Mouse (Mus musculus): ENCODE measurements around the gene Vmn1r231. TPM values are rescaled to one million over a fixed set of nuclear protein-coding genes. Genes with fewer than 3 reads are reported as not detected.

Gene Vmn1r231
- polyA plus RNA-seq (2012; ENCODE audit: insufficient read depth, insufficient read length, missing spikeins), result not detected in 2 replicates

DNA sequence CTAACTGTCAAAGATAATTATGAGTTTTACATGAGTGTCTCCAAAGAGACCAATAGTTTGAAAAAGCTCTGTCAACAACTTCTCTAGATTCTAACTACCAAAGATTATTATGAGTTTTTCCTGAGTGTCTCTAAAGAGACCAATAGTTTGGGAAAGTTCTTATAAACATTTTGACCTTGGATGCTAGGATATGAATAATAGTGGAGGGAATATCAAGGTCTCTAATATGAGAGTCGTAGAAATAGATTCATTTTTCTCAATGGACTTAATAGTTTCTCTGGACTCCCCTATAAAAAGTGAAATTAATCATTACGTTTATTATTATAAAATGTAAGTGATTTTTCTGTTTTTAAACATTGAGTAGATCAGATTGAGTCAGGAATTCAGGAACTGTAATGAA, at the start of gene Vmn1r231:
Gene Vmn1r231 (minus strand): TSS at position 101 of the 400 bp plus-strand sequence.
- Histone ChIP-seq H3K4me1 (ENCODE audit: control insufficient read depth, insufficient read depth, low read length) (no peaks in the 10 kb centered on the region), H3K4me3 (ENCODE audit: insufficient read depth, low read length) (no peak within 1 kb of the TSS), H3K27ac (ENCODE audit: insufficient read depth, low read depth, low read length) (no peak within 1 kb of the TSS)
- TF ChIP-seq CTCF (IDR thresholded peaks at IDR 0.05; ENCODE audit: low read depth, low read length), result no peak
- no peak for TF ChIP-seq POLR2A (IDR thresholded peaks at IDR 0.05; ENCODE audit: borderline replicate concordance, low read depth, low read length)

DNA sequence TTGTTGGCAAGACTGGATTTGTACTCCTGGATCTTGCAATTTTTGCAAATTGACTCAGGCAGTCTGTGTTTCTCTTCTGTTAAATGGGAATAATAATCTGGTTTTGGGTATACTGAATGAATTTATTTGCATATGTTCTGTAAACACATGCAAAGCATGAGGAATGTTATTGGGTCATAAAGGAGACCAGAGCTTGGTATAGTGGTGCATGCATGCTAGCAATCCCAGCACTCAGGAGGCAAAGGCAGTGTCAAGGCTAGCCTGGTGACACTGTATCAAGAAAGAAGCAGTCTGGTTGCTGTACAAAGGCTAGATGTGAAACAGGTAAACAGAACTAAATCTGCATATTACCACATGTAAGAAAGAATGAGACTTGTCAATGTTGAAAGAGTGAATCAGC, 41.7 kb upstream of the Vmn1r231 start:
- no peak overlapping the region for H3K27ac ChIP-seq (ENCODE audit: insufficient read depth, low read depth, low read length)
- H3K4me1 ChIP-seq (ENCODE audit: control insufficient read depth, insufficient read depth, low read length), result peaks cover 42% of the 10 kb centered on the region
- TF ChIP-seq CTCF (IDR thresholded peaks at IDR 0.05; ENCODE audit: low read depth, low read length) (no peak), POLR2A (IDR thresholded peaks at IDR 0.05; ENCODE audit: borderline replicate concordance, low read depth, low read length) (no peak)
- H3K4me3 ChIP-seq (ENCODE audit: insufficient read depth, low read length), result peak overlapping the region; percentile 85

DNA sequence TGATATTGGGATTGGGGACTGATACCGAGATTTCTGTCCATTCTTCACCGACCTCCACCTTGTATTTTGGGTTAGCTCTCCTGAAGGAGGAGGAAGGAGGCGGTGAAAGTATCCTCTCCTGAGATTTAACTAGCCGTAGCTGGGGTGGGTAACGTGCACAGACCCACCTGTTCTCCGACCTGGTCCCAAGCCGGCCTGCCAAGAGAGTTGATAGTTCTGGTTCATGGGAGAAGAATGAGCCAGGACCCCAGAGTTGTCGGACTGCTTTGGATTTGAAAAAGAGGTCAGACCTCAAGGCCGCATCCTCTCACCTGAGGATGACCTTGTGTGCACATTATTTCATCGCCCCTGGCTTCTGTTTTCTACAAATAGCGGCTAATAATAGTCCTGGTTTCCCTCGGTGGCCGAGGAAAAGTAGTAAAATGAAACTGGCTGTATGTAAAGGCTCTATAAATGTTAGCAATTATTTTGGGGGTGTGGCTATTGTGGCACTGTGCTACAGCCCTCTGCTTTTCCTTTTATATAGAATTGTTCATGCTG, 41.2 kb upstream of the Vmn1r231 start:
- peak overlapping the region; percentile 91 for H3K27ac ChIP-seq (ENCODE audit: insufficient read depth, low read depth, low read length)
- TF ChIP-seq CTCF (IDR thresholded peaks at IDR 0.05; ENCODE audit: low read depth, low read length) (no peak), POLR2A (IDR thresholded peaks at IDR 0.05; ENCODE audit: borderline replicate concordance, low read depth, low read length) (no peak)
- H3K4me3 ChIP-seq (ENCODE audit: insufficient read depth, low read length), result peak overlapping the region; percentile 85
- peaks cover 40% of the 10 kb centered on the region for H3K4me1 ChIP-seq (ENCODE audit: control insufficient read depth, insufficient read depth, low read length)

DNA sequence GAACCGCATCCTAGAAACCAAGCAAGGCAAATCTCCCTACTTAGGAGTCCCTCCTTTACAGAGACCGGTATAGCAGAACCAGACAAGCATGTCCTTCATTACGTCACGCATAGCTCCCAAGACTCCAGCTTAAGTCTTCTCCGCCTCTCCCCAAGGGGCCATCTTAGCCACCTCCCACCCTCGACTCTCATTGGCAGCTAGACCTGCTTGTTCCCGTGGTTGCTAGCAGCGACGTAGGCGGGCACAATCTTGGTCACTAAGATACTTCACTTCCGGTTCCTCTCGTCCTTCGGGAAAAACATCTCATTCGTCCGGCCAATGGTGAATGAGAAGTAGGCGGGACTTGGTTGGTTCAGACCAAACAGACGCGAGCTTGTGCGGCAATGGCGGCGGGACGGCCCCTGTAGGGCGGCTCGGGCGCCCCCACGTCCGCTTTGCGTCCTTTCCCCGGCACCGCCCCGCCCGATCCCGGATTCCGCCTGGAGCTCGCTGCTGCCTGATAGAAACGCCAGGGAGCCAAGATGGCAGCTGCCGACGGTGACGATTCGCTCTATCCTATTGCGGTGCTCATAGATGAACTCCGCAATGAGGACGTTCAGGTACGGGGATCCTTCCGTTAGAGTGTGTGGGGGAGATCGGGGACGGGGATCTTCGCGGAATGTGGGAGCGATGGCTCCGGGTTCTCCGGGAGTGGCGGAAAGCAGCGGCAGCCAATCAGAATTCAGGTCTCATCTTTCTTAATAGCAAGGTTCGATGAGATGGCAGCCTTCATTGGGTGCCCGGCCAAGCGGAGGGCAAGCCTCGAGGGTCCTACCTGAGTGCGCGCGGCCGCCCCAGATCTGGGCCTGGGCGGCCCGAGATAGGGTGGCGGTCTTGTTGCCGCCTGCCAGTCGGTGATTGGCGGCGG, 40.3 kb upstream of the Vmn1r231 start, which contains the start of gene Ppp2r1a:
Gene Ppp2r1a (plus strand): TSS at position 327 of the 907 bp plus-strand sequence.
- Histone ChIP-seq H3K4me1 (ENCODE audit: control insufficient read depth, insufficient read depth, low read length) (peaks cover 40% of the 10 kb centered on the region), H3K27ac (ENCODE audit: insufficient read depth, low read depth, low read length) (peak within 1 kb of the TSS; percentile 91), H3K4me3 (ENCODE audit: insufficient read depth, low read length) (peak within 1 kb of the TSS; percentile 85)
- no peak for TF ChIP-seq CTCF (IDR thresholded peaks at IDR 0.05; ENCODE audit: low read depth, low read length)
- TF ChIP-seq POLR2A (IDR thresholded peaks at IDR 0.05; ENCODE audit: borderline replicate concordance, low read depth, low read length), result no peak

DNA sequence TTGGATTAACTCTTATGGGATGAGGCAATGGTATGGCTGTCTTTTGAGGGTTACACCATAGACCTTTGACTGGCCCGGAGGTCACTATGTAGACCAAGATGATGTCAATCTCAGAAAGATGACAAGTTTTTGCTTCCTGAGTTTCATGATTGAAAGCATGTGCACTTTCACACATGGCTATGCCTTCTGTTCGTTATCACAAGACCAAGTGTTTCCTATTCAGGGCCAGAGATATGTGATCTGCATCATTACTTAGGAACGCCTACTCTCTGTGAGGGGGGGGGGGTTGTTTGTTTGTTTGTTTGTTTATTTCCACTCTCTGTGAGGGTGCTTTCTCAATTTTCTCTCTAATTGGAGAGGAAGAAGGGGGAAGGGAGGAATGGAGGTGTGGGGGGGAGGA, 39.3 kb upstream of the Vmn1r231 start:
- Histone ChIP-seq H3K27ac (ENCODE audit: insufficient read depth, low read depth, low read length) (peak overlapping the region; percentile 78), H3K4me1 (ENCODE audit: control insufficient read depth, insufficient read depth, low read length) (peaks cover 38% of the 10 kb centered on the region), H3K4me3 (ENCODE audit: insufficient read depth, low read length) (peak overlapping the region; percentile 60)
- TF ChIP-seq POLR2A (IDR thresholded peaks at IDR 0.05; ENCODE audit: borderline replicate concordance, low read depth, low read length) (no peak), CTCF (IDR thresholded peaks at IDR 0.05; ENCODE audit: low read depth, low read length) (no peak)

DNA sequence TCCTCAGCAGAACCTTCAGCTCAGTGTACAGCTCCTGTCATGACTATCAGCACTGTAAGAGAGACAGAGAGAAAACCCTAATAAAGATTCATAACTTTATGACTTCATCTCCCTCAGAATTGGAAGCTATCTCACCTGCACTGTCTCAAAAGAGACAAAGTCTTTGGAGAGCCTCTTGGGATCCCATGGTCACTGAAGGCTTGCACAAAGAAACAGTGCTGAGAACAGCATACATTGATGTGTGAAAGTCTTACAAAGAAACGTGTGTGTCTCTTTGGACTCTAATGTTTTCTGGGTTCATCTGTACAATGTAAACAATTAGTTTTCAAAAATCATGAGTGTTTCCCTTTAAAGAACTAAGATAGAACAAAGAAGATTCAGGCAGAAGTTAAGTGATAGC, 14.7 kb upstream of the Vmn1r231 start, which contains the start of gene Vmn1r232:
Gene Vmn1r232 (minus strand): TSS at position 101 of the 400 bp plus-strand sequence.
- TF ChIP-seq CTCF (IDR thresholded peaks at IDR 0.05; ENCODE audit: low read depth, low read length) (no peak), POLR2A (IDR thresholded peaks at IDR 0.05; ENCODE audit: borderline replicate concordance, low read depth, low read length) (no peak)
- Histone ChIP-seq H3K4me3 (ENCODE audit: insufficient read depth, low read length) (no peak within 1 kb of the TSS), H3K27ac (ENCODE audit: insufficient read depth, low read depth, low read length) (no peak within 1 kb of the TSS), H3K4me1 (ENCODE audit: control insufficient read depth, insufficient read depth, low read length) (no peaks in the 10 kb centered on the region)

DNA sequence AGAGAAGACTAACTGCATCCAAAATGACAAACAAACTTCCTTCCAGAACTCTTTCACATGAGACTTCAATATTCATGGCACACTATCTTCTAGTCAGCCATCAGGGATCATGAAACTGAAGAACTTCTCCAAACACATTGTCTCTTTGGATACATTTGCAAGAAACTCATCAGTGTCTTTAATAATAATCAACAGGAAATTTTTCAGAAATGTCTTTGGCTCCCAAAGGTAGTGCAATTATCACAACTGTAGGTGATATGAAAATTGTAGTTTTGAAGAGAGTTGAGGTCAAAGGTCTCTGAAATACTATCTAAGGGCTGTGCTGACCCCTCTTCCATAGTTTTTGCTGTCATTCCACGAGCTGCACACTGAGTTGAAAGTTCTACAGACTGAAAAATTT, 64.7 kb downstream of the Vmn1r231 start, which contains the start of gene Vmn1r230:
Gene Vmn1r230 (plus strand): TSS at position 301 of the 400 bp plus-strand sequence.
- H3K4me1 ChIP-seq (ENCODE audit: control insufficient read depth, insufficient read depth, low read length), result no peaks in the 10 kb centered on the region
- H3K27ac ChIP-seq (ENCODE audit: insufficient read depth, low read depth, low read length), result no peak within 1 kb of the TSS
- TF ChIP-seq POLR2A (IDR thresholded peaks at IDR 0.05; ENCODE audit: borderline replicate concordance, low read depth, low read length) (no peak), CTCF (IDR thresholded peaks at IDR 0.05; ENCODE audit: low read depth, low read length) (no peak)
- no peak within 1 kb of the TSS for H3K4me3 ChIP-seq (ENCODE audit: insufficient read depth, low read length)

Other genes starting within 250 kb of the Vmn1r231 start
- not detected in 2 replicates for gene Vmn1r226, start 222.2 kb downstream of the Vmn1r231 start, polyA plus RNA-seq (2012; ENCODE audit: insufficient read depth, insufficient read length, missing spikeins)
- 0.11 and 0.20 TPM in 2 replicates for gene Vmn1r227, start 175.2 kb downstream of the Vmn1r231 start, polyA plus RNA-seq (2012; ENCODE audit: insufficient read depth, insufficient read length, missing spikeins)
- not detected in 2 replicates for gene Vmn1r228, start 118.9 kb downstream of the Vmn1r231 start, polyA plus RNA-seq (2012; ENCODE audit: insufficient read depth, insufficient read length, missing spikeins)
- gene Vmn1r229, start 93.5 kb downstream of the Vmn1r231 start, polyA plus RNA-seq (2012; ENCODE audit: insufficient read depth, insufficient read length, missing spikeins), result 0.17 TPM in 1 of 2 replicates, not detected in the other
- gene Vmn1r230, start 64.6 kb downstream of the Vmn1r231 start, polyA plus RNA-seq (2012; ENCODE audit: insufficient read depth, insufficient read length, missing spikeins), result 0.09 TPM in 1 of 2 replicates, not detected in the other
- not detected in 2 replicates for gene Vmn1r232, start 14.6 kb upstream of the Vmn1r231 start, polyA plus RNA-seq (2012; ENCODE audit: insufficient read depth, insufficient read length, missing spikeins)
- gene Ppp2r1a, start 40.2 kb upstream of the Vmn1r231 start, polyA plus RNA-seq (2012; ENCODE audit: insufficient read depth, insufficient read length, missing spikeins), result 193 and 210 TPM in 2 replicates
- not detected in 2 replicates for gene Vmn1r233, start 91.4 kb upstream of the Vmn1r231 start, polyA plus RNA-seq (2012; ENCODE audit: insufficient read depth, insufficient read length, missing spikeins)
- 16.1 and 18.2 TPM in 2 replicates for gene Zfp160, start 103.8 kb upstream of the Vmn1r231 start, polyA plus RNA-seq (2012; ENCODE audit: insufficient read depth, insufficient read length, missing spikeins)